Mouse (Mus musculus): ENCODE data around the gene Haus3. TPM values are rescaled to one million over a fixed set of nuclear protein-coding genes. Genes with fewer than 3 reads are reported as not detected.

The Haus3 gene
- polyA plus RNA-seq, 1 experiment = 11.0 TPM

- H3K27ac ChIP-seq (ENCODE audit: insufficient read depth, low read length) = peak overlapping the region; percentile 72
- TF ChIP-seq POLR2A (IDR thresholded peaks at IDR 0.05; ENCODE audit: borderline replicate concordance, insufficient read depth, low read length) (no peak), CTCF (IDR thresholded peaks at IDR 0.05; ENCODE audit: borderline replicate concordance, insufficient read depth, low read depth, low read length) (no peak)
- H3K4me1 ChIP-seq (ENCODE audit: control insufficient read depth, insufficient read depth, low read length) = peaks cover 65% of the 10 kb centered on the region
- DNase-seq = peak; percentile 71 to 82
- 17% methylated on average over 2 of the region's 2 CpGs for WGBS
- H3K27me3 ChIP-seq (ENCODE audit: control insufficient read depth, insufficient read depth, low read length) = no peaks in the 10 kb centered on the region
- H3K4me3 ChIP-seq (replicated peaks; ENCODE audit: insufficient read depth, low read depth, low read length) = no peak overlapping the region
Measured at GRCm38 (mm10) chr5:34177091-34177490, 7.8 kb upstream of the Haus3 start.

DNA sequence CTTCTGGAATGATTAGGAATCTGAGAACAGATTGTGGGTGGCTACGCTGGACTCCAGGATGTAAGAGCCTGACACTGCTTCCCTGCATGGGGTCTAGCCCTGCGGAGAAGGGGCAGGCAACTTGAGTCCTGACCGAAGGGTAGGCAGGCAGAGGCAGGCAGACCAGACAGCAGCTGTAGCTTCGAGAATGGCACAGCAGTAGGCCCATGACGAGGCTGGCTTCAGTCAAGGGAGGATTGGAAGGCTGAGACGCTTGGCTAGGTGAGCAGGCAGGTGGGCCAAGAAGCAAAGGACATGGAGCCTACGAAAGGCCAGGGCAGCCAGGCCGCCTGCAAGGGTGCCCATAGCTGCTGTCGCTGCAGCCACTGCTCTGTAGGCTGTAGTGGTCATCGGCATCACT, 7.4 kb upstream of the Haus3 start:
- H3K27me3 ChIP-seq (ENCODE audit: control insufficient read depth, insufficient read depth, low read length) = no peaks in the 10 kb centered on the region
- H3K4me1 ChIP-seq (ENCODE audit: control insufficient read depth, insufficient read depth, low read length) = peaks cover 61% of the 10 kb centered on the region
- no peak overlapping the region for H3K4me3 ChIP-seq (replicated peaks; ENCODE audit: insufficient read depth, low read depth, low read length)
- H3K27ac ChIP-seq (ENCODE audit: insufficient read depth, low read length) = peak overlapping the region; percentile 72
- TF ChIP-seq POLR2A (IDR thresholded peaks at IDR 0.05; ENCODE audit: borderline replicate concordance, insufficient read depth, low read length) (no peak), CTCF (IDR thresholded peaks at IDR 0.05; ENCODE audit: borderline replicate concordance, insufficient read depth, low read depth, low read length) (no peak)
- 17% methylated on average over 10 of the region's 10 CpGs for WGBS
- peak; percentile 58 to 69 for DNase-seq

DNA sequence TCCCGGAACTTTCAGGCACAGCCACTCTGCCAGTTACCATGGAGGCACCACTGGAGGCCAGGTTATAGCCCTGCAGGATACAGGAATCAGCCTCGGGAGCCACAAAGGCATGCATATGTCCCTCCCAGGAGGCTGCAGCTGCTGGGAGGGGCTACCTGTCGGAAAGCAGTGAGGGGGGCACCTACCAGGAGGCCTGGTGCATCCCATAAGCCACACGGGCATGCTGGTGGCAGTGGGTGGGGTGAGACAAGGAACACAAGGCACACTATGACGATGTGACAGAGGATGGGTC, 6.0 kb upstream of the Haus3 start:
- Histone ChIP-seq H3K4me1 (ENCODE audit: control insufficient read depth, insufficient read depth, low read length) (peaks cover 51% of the 10 kb centered on the region), H3K4me3 (replicated peaks; ENCODE audit: insufficient read depth, low read depth, low read length) (no peak overlapping the region), H3K27me3 (ENCODE audit: control insufficient read depth, insufficient read depth, low read length) (no peaks in the 10 kb centered on the region), H3K27ac (ENCODE audit: insufficient read depth, low read length) (peak overlapping the region; percentile 62)
- TF ChIP-seq POLR2A (IDR thresholded peaks at IDR 0.05; ENCODE audit: borderline replicate concordance, insufficient read depth, low read length) (no peak), CTCF (IDR thresholded peaks at IDR 0.05; ENCODE audit: borderline replicate concordance, insufficient read depth, low read depth, low read length) (no peak)
- WGBS = 8% methylated on average over 5 of the region's 5 CpGs
- peak in 1 of 2 experiments; percentile 69 for DNase-seq

- Histone ChIP-seq H3K27me3 (ENCODE audit: control insufficient read depth, insufficient read depth, low read length) (no peaks in the 10 kb centered on the region), H3K4me3 (replicated peaks; ENCODE audit: insufficient read depth, low read depth, low read length) (no peak overlapping the region), H3K27ac (ENCODE audit: insufficient read depth, low read length) (peak overlapping the region; percentile 62), H3K4me1 (ENCODE audit: control insufficient read depth, insufficient read depth, low read length) (peaks cover 46% of the 10 kb centered on the region)
- 26% methylated on average over 5 of the region's 5 CpGs for WGBS
- TF ChIP-seq POLR2A (IDR thresholded peaks at IDR 0.05; ENCODE audit: borderline replicate concordance, insufficient read depth, low read length) (no peak), CTCF (IDR thresholded peaks at IDR 0.05; ENCODE audit: borderline replicate concordance, insufficient read depth, low read depth, low read length) (no peak)
- DNase-seq = peak; percentile 55 to 60
Measured at GRCm38 (mm10) chr5:34174550-34175402, 5.4 kb upstream of the Haus3 start.

- Histone ChIP-seq H3K27me3 (ENCODE audit: control insufficient read depth, insufficient read depth, low read length) (no peaks in the 10 kb centered on the region), H3K27ac (ENCODE audit: insufficient read depth, low read length) (peak overlapping the region; percentile 62), H3K4me3 (replicated peaks; ENCODE audit: insufficient read depth, low read depth, low read length) (no peak overlapping the region), H3K4me1 (ENCODE audit: control insufficient read depth, insufficient read depth, low read length) (peaks cover 46% of the 10 kb centered on the region)
- 80% methylated on average over 2 of the region's 2 CpGs for WGBS
- TF ChIP-seq CTCF (IDR thresholded peaks at IDR 0.05; ENCODE audit: borderline replicate concordance, insufficient read depth, low read depth, low read length) (no peak), POLR2A (IDR thresholded peaks at IDR 0.05; ENCODE audit: borderline replicate concordance, insufficient read depth, low read length) (no peak)
- peak in 1 of 2 experiments; percentile 7 for DNase-seq
Measured at GRCm38 (mm10) chr5:34174021-34174420, 4.7 kb upstream of the Haus3 start.

- H3K4me3 ChIP-seq (replicated peaks; ENCODE audit: insufficient read depth, low read depth, low read length) = no peak overlapping the region
- H3K4me1 ChIP-seq (ENCODE audit: control insufficient read depth, insufficient read depth, low read length) = peaks cover 22% of the 10 kb centered on the region
- WGBS = 33% methylated on average over 4 of the region's 4 CpGs
- H3K27me3 ChIP-seq (ENCODE audit: control insufficient read depth, insufficient read depth, low read length) = no peaks in the 10 kb centered on the region
- H3K27ac ChIP-seq (ENCODE audit: insufficient read depth, low read length) = no peak overlapping the region
- TF ChIP-seq CTCF (IDR thresholded peaks at IDR 0.05; ENCODE audit: borderline replicate concordance, insufficient read depth, low read depth, low read length) (no peak), POLR2A (IDR thresholded peaks at IDR 0.05; ENCODE audit: borderline replicate concordance, insufficient read depth, low read length) (no peak)
- DNase-seq = peak in 1 of 2 experiments; percentile 49
Measured at GRCm38 (mm10) chr5:34170726-34171125, 1.4 kb upstream of the Haus3 start.

DNA sequence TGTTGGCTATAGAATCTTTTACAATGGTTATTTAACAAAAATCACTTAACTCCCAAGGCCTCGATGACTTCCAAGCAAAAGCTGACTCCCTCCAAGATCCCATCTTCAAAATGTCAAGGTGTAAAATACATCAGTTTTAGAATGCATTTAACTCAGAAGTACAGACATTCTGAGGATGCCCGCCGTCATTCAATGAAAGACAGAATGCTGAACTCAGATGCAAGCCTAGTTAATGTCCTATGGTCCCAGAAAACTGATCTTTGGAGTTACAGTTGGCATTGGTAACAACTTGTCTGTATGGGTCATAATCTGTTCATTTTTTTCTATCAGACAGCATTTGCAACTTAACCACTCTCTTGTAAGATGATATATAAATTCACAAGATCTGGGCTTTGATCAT, 627 bp upstream of the Haus3 start:
- H3K27ac ChIP-seq (ENCODE audit: insufficient read depth, low read length) = peak overlapping the region; percentile 57; the same call in 1 of the 2 replicates
- no peaks in the 10 kb centered on the region for H3K27me3 ChIP-seq (ENCODE audit: control insufficient read depth, insufficient read depth, low read length)
- H3K4me3 ChIP-seq (replicated peaks; ENCODE audit: insufficient read depth, low read depth, low read length) = peak overlapping the region; percentile 77
- DNase-seq = no peak
- peaks cover 16% of the 10 kb centered on the region for H3K4me1 ChIP-seq (ENCODE audit: control insufficient read depth, insufficient read depth, low read length)
- 71% methylated on average over 3 of the region's 3 CpGs for WGBS
- TF ChIP-seq CTCF (IDR thresholded peaks at IDR 0.05; ENCODE audit: borderline replicate concordance, insufficient read depth, low read depth, low read length) (no peak), POLR2A (IDR thresholded peaks at IDR 0.05; ENCODE audit: borderline replicate concordance, insufficient read depth, low read length) (no peak)

DNA sequence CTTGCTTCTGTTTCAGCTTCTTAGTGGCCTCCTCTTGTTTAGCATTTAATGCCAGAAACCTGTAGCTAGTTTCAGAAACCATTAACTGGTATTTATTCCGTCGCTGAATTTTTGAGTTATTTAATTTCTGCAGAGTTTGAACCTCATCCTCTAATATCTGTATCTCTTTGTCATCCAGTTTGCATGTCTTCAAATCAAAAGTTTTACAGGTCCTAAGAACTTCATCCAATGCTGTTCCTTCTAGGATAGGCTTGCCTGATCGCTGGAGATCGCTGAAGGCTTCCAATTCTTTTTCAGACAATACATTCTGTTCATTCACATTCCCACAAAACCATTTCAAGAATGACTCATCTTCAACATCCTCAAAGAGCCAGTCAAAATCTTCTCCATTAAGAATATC, 1.5 kb downstream of the Haus3 start:
- 61% methylated on average over 4 of the region's 4 CpGs for WGBS
- no peaks in the 10 kb centered on the region for H3K27me3 ChIP-seq (ENCODE audit: control insufficient read depth, insufficient read depth, low read length)
- H3K4me3 ChIP-seq (replicated peaks; ENCODE audit: insufficient read depth, low read depth, low read length) = no peak overlapping the region
- no peak for TF ChIP-seq CTCF (IDR thresholded peaks at IDR 0.05; ENCODE audit: borderline replicate concordance, insufficient read depth, low read depth, low read length)
- TF ChIP-seq POLR2A (IDR thresholded peaks at IDR 0.05; ENCODE audit: borderline replicate concordance, insufficient read depth, low read length) = no peak
- peaks cover 2% of the 10 kb centered on the region; the same call in 1 of the 2 replicates for H3K4me1 ChIP-seq (ENCODE audit: control insufficient read depth, insufficient read depth, low read length)
- no peak overlapping the region for H3K27ac ChIP-seq (ENCODE audit: insufficient read depth, low read length)
- no peak for DNase-seq
